Mouse (Mus musculus): ENCODE measurements at regions not wholly inside any gene's neighbourhood (a gene's known extent, or its start where the extent isn't known, plus 50 kb on each side); places are given as distances from the start of the nearest gene placed in this dataset.
A peak's percentile ranks its signal among the peaks of the same experiment; 100 is the strongest.

DNA sequence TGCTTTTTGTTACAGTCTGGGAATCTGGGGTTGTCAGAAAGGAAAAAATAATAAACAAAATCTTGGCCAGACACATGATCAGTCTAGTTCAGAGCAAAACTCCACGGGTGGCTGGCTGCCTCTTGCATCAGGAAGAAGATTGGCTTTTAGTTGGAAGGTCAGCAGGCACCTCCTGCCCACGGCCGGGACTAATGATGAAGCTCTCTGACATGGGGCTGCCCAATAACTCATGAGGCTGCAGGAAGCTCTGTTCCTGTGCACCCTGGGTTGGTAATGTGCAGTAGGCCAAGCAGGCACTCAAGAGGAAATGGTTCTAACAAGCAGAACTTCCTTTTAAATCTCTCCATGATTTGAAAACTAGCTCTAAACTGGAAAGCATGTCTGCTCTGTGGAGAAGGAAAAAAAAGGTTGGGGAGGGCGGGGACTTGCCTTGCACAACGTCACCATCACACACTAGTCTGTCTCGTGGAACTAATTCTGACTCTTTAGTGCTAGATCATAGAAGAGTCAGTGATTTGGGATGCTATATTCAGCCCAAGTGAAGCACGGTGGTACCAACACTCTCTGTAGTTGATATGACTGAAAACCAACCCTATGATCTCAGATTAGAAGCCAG lies 507.1 kb upstream of the Adam5 start:
- DNase-seq, result no peak

DNA sequence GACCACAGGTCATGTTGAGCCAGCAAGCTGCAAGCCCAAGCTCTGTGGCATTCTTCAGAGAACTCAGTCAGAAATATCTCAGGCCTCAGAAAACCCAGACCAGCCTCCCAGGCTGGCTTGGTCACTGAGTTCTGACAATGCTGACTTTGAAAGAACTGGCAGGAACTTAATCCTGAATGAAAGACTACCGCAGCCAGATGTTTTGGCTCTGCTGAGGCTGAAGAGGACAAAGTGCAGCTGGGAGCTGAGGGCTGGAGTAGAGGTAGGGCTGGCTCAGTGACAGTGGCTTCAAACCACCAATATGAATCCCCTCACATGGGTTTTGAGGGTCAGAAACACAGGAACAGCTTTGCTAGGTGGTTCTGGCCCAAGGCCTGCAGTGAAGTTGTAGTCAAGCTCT lies 505.6 kb upstream of the Adam5 start:
- peak in 1 of 2 experiments; percentile 39 for DNase-seq

DNA sequence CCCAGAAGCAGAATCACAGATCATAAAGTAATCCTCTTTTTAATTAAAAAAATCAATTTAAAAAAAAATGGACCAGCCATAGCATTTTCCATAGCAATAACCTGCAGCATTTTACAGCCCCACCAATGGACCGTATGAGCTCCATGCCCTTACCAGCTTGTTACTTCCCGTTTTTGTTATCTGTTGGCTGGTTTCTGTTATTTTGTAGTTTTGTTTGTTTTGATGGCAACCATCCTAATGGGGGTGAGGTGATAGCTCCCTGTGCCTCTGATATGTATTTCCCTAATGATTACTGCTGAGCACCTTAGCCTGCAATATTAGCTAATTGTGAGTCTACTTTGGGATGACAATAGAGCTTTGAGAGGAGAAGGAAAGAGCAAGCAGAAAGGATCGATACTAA lies 504.1 kb upstream of the Adam5 start:
- DNase-seq, result no peak

DNA sequence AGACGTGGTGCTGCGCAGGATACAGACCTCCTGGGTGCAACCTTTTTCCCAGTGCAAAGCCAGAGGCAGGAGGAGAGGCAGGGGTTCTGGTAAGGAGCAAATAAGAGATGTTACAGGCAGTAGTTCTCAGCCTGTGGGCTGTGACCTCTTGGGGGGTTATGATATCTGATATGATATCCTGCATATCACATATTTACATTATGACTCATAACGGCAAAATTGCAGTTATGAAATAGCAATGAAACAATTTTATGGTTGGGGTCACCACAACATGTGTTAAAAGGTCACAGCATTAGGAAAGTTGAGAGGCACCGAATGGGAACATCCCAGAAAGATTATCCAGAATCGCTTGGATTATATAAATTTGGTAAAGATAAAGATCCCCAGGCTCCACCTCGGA lies 502.8 kb upstream of the Adam5 start:
- DNase-seq, result no peak

DNA sequence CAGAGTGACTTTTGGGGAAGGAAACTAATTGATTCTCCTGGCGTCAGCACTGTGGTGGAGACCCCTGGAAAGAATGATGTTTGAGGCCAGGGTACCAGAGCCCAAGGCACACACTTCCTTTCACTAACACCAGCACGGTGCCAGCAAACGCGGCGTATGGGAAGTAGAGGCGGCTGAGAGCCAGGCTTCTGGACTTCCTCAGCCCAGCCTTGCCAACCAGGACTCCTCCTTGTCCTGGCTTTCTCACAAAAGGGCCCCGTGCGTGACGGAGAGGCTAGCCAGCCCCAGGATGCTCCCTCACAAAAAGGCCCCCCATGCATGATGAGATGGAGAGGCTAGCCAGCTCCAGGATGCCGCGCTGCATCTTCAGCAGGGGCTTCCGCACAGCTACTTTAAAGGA lies 502.1 kb upstream of the Adam5 start:
- DNase-seq, result no peak

DNA sequence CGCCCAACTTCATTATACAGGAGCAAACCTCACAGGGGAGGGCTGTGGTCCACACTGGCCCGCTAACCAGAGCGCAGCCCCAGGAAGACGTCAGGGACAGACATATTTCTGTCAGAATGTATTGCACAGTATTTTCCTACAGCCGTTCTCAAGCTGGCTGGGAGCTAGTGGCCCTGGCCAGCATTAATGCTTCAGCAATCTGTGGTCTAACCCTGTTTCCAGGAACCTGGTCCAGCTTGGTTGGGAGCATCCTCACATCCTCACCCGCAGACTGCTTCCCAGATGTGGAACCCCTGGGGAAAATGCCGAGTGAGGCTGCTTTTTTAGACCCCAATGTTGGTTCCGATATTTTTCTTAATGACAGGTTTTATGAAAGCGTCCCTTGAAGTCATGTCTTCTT lies 500.6 kb upstream of the Adam5 start:
- no peak for DNase-seq

DNA sequence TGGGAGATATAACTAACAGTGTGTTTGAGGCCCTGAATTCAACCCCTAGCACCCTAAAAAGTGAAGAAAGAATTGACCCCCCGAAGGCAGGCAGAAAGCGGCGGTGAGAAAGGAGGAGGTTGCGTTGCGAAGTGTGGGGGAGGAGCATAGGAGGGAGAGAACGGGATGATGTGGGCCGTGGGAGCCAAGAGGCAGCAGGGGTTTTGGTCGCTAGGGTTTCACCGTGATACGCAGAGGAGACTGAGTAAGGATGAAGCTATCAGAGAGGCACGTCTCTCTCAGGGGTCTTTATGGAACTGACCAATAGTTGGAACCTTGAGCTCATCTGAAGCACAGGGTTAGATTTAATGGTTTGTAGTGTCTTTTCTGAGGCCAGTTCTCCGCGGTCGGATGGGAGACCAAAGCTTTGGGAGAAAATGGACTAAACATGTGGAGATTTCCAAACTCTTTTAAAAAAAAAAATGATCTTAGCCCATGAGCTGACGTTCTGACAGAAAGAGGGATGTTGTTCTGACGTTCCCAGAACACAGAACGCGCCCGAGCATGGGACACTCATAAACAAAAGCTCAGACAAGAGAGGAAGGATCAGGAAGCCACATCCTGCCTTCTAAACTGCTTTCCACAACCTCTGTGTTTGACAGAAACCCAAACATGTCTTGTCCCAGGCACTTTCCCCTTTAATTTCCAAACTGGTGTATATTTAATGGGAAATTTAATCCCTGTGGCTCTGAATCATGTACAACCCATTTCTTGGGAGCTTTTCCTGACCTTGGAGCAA lies 499.7 kb upstream of the Adam5 start:
- no peak for DNase-seq

DNA sequence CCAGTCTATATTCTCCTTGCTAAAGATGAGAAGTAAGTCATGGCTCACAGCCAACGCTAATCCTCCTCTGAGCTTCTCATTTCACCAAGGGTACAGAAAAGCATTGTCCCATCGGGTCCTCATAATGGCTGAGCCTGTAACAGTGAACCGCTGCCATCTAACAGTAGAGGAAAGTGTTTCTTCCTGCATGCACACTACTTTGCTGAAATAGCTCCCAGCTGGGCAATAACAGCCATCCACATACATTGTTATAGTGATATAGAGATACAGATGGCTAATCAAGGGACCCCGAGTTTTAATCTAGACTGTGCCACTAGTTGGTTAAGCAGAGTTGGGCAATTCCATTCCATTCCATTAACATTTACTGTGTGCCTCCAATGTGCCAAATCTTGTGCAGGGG lies 492.2 kb upstream of the Adam5 start:
- no peak for DNase-seq

DNA sequence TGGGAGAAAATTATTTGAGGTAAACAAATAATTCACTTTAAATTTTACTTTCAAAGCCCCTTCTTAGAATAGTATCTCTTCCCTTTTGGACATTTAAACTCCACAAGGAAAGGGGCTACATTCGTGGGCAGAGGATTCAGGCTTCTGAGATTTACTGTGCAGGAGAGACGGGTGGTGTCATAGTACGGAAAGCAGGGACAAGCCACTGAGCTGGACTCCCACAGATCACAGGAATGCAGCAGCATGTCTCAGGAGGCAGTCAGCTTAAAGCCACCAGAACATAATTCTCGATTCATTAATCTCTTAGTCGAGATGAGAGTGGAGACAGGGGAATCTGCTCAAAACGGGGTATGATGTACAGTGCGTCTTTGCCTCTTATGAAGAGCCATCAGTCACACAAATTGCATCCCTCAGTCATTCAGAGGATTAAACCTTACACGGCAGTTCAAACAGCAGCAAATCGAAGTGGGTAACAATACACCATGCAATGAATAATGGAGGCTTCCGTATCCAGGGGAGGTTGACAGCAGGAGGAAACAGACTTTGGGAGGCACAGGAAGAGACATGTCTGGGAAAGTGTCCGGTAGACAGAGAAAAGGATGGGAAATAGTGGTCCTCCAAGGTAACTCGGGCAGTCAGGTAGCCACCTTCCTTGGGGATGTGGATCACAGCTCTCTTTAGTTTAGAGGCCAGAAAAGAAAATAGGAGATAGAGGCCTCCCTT lies 487.8 kb upstream of the Adam5 start:
- DNase-seq, result no peak

DNA sequence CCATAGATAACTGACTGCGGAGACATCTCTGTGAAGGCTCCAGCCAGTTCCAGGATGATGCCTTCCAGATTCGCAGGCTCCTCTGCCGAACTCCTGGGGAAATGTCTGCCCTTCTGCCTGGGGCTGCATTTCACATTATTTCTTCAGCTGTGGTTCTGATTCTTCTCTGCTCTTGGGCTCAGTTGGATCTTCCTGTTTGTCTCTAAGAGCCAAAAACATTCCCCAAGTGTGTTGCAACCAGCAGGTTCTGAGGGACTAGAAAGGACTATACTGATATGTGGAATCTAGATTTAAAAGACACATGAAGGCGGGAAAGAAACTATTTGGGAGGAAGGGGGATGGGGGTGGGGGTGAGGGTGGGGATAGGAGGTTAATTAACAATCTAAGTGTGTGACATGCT lies 483.8 kb upstream of the Adam5 start:
- DNase-seq, result no peak

DNA sequence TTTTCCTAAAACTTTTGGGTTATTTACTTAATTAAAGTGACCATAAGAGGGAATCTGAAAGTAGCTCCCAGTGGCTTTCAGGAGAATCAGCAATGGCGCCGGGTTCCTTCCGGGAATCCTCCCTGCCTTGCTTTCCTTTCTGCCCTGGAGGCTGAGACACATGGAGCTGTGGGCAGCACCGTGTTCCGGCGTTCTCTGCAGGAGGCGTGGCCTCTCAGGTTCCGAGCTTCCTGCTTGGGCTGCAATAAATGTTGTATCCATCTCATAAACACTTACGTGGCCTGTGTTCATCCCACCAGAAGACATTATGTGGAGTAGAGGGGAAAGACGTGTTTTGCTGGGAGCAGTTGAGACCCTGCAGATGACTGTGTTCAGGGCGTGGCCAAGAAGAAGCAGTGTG lies 483.3 kb upstream of the Adam5 start:
- DNase-seq, result no peak

DNA sequence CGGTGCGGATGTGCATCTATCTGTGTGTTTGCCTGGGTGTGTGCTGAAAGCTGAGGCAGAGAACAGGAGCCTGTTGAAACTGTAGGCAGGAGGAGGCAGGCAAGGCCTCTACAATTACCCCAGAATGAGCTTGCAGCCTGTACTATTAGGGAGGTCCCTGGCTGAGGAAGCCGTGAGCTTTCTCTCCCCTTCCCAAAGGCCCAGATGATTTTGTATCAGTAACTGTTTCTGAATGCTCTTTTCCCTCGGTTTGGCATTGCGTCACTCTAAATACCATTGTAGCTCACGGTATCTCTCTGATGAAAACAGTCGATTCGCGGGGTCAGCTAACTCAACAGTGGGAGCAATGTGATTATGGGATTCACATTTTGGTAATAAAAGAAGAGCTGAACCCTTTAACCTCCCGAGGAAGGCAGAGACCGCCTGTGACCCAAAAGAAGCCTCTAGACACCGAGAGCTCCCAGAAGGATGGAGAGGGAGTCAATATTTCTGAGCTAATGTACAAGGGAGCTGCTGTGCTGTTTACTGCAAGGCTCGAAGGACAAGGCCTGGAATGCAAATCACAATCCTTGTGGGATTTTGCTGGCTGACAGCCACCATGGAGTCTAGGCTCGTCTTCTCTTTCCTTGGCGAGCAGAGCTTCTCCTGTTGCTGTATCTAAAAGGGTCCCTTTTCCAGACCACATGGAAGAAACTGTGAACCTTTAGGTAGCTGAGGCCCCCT lies 482.8 kb upstream of the Adam5 start:
- DNase-seq, result no peak
